17 mouse cellular contexts compared by ENCODE assay signal in genomic region chr11:106286206-106286605, GRCm38 (mm10). TPM values are rescaled to one million over a fixed set of nuclear protein-coding genes. Genes with fewer than 3 reads are reported as not detected.
"Had no signal": no experiment of that assay in that cellular context is flagged by ENCODE, and none has a peak within 500 bp of the region (broad histone marks: within the 10 kb centered on the region; RNA-seq: fewer than 3 reads in every experiment).

No protein-coding gene starts in this region.

- H3K27ac ChIP-seq: left cerebral cortex, adult 2 months; liver, embryonic 13.5 days; lung, embryonic 15.5 days; macrophage; midbrain, embryonic 15.5 days; neural tube, embryonic 13.5 days; stomach, embryonic 15.5 days had no signal

- H3K4me1 ChIP-seq: liver, embryonic 13.5 days; midbrain, embryonic 15.5 days; neural tube, embryonic 13.5 days; stomach, embryonic 15.5 days had no signal

- H3K4me2 ChIP-seq: liver, embryonic 13.5 days; lung, embryonic 15.5 days; midbrain, embryonic 11.5 days; midbrain, embryonic 15.5 days; neural tube, embryonic 13.5 days; stomach, embryonic 15.5 days had no signal

- H3K4me3 ChIP-seq: left cerebral cortex, adult 2 months; liver, embryonic 13.5 days; lung, embryonic 15.5 days; megakaryocyte, embryonic 14.5 days; midbrain, embryonic 15.5 days; neural tube, embryonic 13.5 days; stomach, embryonic 15.5 days had no signal

- H3K9me3 ChIP-seq: liver, embryonic 13.5 days; lung, embryonic 15.5 days; megakaryocyte, embryonic 14.5 days; midbrain, embryonic 15.5 days; neural tube, embryonic 13.5 days; stomach, embryonic 15.5 days had no signal

- H3K9ac ChIP-seq: liver, embryonic 13.5 days; liver, postnatal 0 days; lung, embryonic 15.5 days; midbrain, embryonic 15.5 days; neural tube, embryonic 13.5 days; stomach, embryonic 15.5 days had no signal

- ATAC-seq: liver, postnatal 0 days; midbrain, embryonic 15.5 days had no signal

- DNase-seq: kidney, postnatal 25 days; liver; liver, embryonic 13.5 days; liver, postnatal 0 days; lung, postnatal 14 days; retina, postnatal 1 day; thymus, postnatal 36 days had no signal

- H3K36me3 ChIP-seq: liver, embryonic 13.5 days; lung, embryonic 15.5 days; midbrain, embryonic 15.5 days; neural tube, embryonic 13.5 days; stomach, embryonic 15.5 days had no signal

- H3K27me3 ChIP-seq: lung, embryonic 15.5 days; midbrain, embryonic 15.5 days; neural tube, embryonic 13.5 days; stomach, embryonic 15.5 days had no signal

RNA-seq across cellular contexts. Expression of gene Gh, which starts 15.5 kb away (rescaled TPM):
- polyA plus RNA-seq: limb, embryonic 11.5 days; liver, embryonic 13.5 days; lung, embryonic 15.5 days; macrophage; midbrain, embryonic 11.5 days; midbrain, embryonic 15.5 days; neural tube, embryonic 13.5 days; stomach, embryonic 15.5 days; testis, adult 2 months had no signal
